Comparison of ENCODE assay signal across 24 mouse cellular contexts in the genomic region with DNA sequence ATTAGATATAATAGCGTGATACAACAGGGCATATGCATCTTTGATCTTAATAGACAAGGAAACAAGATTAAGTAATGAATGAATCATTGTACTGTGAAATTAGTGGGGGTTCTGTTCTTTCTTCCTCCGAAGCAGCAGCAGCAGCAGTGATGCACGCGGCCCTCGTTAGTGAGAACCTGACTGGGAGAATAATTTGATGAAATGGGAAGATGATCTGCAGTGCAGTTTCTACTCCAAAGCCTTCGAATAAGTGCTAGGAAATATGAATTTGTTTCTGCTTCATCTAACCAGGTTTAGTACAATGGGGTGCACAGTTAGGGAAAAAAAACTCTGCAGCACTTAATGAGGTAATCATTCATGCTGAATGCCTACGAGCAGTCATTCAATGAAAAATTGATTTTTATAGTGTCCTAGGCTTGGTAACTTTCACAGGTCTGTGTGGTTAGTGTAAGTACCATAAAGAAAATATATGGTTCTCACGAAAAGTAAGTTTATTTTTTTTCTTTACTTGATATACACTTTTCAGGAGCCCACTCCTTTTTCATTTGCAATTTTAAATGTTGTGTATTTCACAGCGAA.
DNase-seq lines count a peak whose midpoint lies in the region; ATAC-seq and TF ChIP-seq lines count a peak whose summit lies in the region.
"Had no signal": no experiment of that assay in that cellular context is flagged by ENCODE, and none has a peak within 500 bp of the region (broad histone marks: within the 10 kb centered on the region; RNA-seq: fewer than 3 reads in every experiment).

No protein-coding gene starts in this region.

- 22% methylated on average over 9 of the region's 9 CpGs for WGBS in forebrain, embryonic 14.5 days
- 30% methylated on average over 9 of the region's 9 CpGs for WGBS in forebrain, embryonic 16.5 days
- WGBS in neural tube, embryonic 14.5 days: 46% methylated on average over 9 of the region's 9 CpGs
- 40% methylated on average over 9 of the region's 9 CpGs for WGBS in hindbrain, postnatal 0 days

- no peak overlapping the region for H3K4me3 ChIP-seq in forebrain, embryonic 14.5 days (ENCODE audit: low read depth, low read length)
- H3K4me3 ChIP-seq in forebrain, embryonic 16.5 days (replicated peaks; ENCODE audit: low read length): no peak overlapping the region
- no peak overlapping the region for H3K4me3 ChIP-seq in neural tube, embryonic 14.5 days (ENCODE audit: low read depth, low read length)
- no peak overlapping the region for H3K4me3 ChIP-seq in hindbrain, postnatal 0 days (ENCODE audit: low read length)
- H3K4me3 ChIP-seq: embryonic facial prominence, embryonic 12.5 days; liver, embryonic 12.5 days; midbrain, embryonic 13.5 days had no signal

- no peaks in the 10 kb centered on the region for H3K9me3 ChIP-seq in forebrain, embryonic 14.5 days (replicated peaks; ENCODE audit: control insufficient read depth, low read length)
- H3K9me3 ChIP-seq in forebrain, embryonic 16.5 days (ENCODE audit: control insufficient read depth, low read length): no peaks in the 10 kb centered on the region
- no peaks in the 10 kb centered on the region for H3K9me3 ChIP-seq in neural tube, embryonic 14.5 days (ENCODE audit: control insufficient read depth, low read length)
- H3K9me3 ChIP-seq in hindbrain, postnatal 0 days (ENCODE audit: low read length): no peaks in the 10 kb centered on the region
- H3K9me3 ChIP-seq: embryonic facial prominence, embryonic 12.5 days; liver, embryonic 12.5 days; midbrain, embryonic 13.5 days had no signal

- no peaks in the 10 kb centered on the region for H3K27me3 ChIP-seq in forebrain, embryonic 14.5 days (replicated peaks; ENCODE audit: control insufficient read depth, insufficient read depth, low read length)
- H3K27me3 ChIP-seq in forebrain, embryonic 16.5 days (replicated peaks; ENCODE audit: control insufficient read depth, insufficient read depth, low read length): no peaks in the 10 kb centered on the region
- no peaks in the 10 kb centered on the region for H3K27me3 ChIP-seq in neural tube, embryonic 14.5 days (ENCODE audit: control insufficient read depth, insufficient read depth, low read length)
- H3K27me3 ChIP-seq in hindbrain, postnatal 0 days (ENCODE audit: insufficient read depth, low read length): no peaks in the 10 kb centered on the region
- H3K27me3 ChIP-seq: embryonic facial prominence, embryonic 12.5 days; liver, embryonic 12.5 days; midbrain, embryonic 13.5 days had no signal

- no peak overlapping the region for H3K9ac ChIP-seq in forebrain, embryonic 14.5 days (ENCODE audit: low read length)
- no peak overlapping the region for H3K9ac ChIP-seq in forebrain, embryonic 16.5 days (replicated peaks; ENCODE audit: low read depth, low read length)
- H3K9ac ChIP-seq in neural tube, embryonic 14.5 days (replicated peaks; ENCODE audit: low read depth, low read length): no peak overlapping the region
- H3K9ac ChIP-seq in hindbrain, postnatal 0 days (replicated peaks; ENCODE audit: low read length): no peak overlapping the region
- H3K9ac ChIP-seq: embryonic facial prominence, embryonic 12.5 days; liver, embryonic 12.5 days; liver, postnatal 0 days; midbrain, embryonic 13.5 days had no signal

- peak; percentile 55; the same call in 1 of the 2 replicates for ATAC-seq in forebrain, embryonic 14.5 days
- no peak for ATAC-seq in forebrain, embryonic 16.5 days
- peak; percentile 61; the same call in 1 of the 2 replicates for ATAC-seq in neural tube, embryonic 14.5 days (ENCODE audit: low read depth)
- ATAC-seq in hindbrain, postnatal 0 days: no peak
- ATAC-seq: intestine, embryonic 16.5 days; liver, embryonic 12.5 days; liver, postnatal 0 days; midbrain, embryonic 13.5 days had no signal

- H3K4me1 ChIP-seq in forebrain, embryonic 14.5 days (ENCODE audit: control insufficient read depth, insufficient read depth, low read length): 0 out of 2 replicates have a peak, but pooled peaks cover 3% of the 10 kb centered on the region
- H3K4me1 ChIP-seq in forebrain, embryonic 16.5 days (replicated peaks; ENCODE audit: control insufficient read depth, insufficient read depth, low read length): no peaks in the 10 kb centered on the region
- no peaks in the 10 kb centered on the region for H3K4me1 ChIP-seq in neural tube, embryonic 14.5 days (ENCODE audit: control insufficient read depth, insufficient read depth, low read length)
- H3K4me1 ChIP-seq in hindbrain, postnatal 0 days (ENCODE audit: insufficient read depth, low read length): no peaks in the 10 kb centered on the region
- H3K4me1 ChIP-seq: embryonic facial prominence, embryonic 12.5 days; liver, embryonic 12.5 days had no signal

- no peak overlapping the region for H3K4me2 ChIP-seq in forebrain, embryonic 14.5 days (ENCODE audit: low read length)
- H3K4me2 ChIP-seq in forebrain, embryonic 16.5 days (ENCODE audit: low read length): no peak overlapping the region
- no peak overlapping the region for H3K4me2 ChIP-seq in neural tube, embryonic 14.5 days (ENCODE audit: low read depth, low read length)
- no peak overlapping the region for H3K4me2 ChIP-seq in hindbrain, postnatal 0 days (ENCODE audit: low read depth, low read length)
- H3K4me2 ChIP-seq: embryonic facial prominence, embryonic 12.5 days; liver, embryonic 12.5 days; midbrain, embryonic 13.5 days had no signal

- DNase-seq in forebrain, embryonic 14.5 days (ENCODE audit: low spot score): peak; percentile 36
- no peak for DNase-seq in neural tube, embryonic 10.5 days (ENCODE audit: extremely low spot score, low spot score)
- peak; percentile 31 for DNase-seq in hindbrain, postnatal 0 days (ENCODE audit: low spot score)
- DNase-seq in spleen, adult 18-20 months: no peak
- DNase-seq in natural killer cell, adult 2 months (ENCODE audit: low spot score in 2 of 2): no peak
- DNase-seq: adrenal gland, adult 8-10 months; B cell, adult 2 months; cerebellum, adult 8-10 months; cerebellum, postnatal 36 days; gastrocnemius, postnatal 14 days; heart, postnatal 14 days; kidney, adult 8-10 months; kidney, postnatal 4 days; liver, postnatal 0 days; lung, postnatal 36 days; thymus, adult 2 months; thymus, postnatal 36 days had no signal

- H3K27ac ChIP-seq in forebrain, embryonic 14.5 days (ENCODE audit: low read depth, low read length): no peak overlapping the region
- H3K27ac ChIP-seq in forebrain, embryonic 16.5 days (ENCODE audit: low read length): no peak overlapping the region
- no peak overlapping the region for H3K27ac ChIP-seq in neural tube, embryonic 14.5 days (ENCODE audit: low read depth, low read length)
- H3K27ac ChIP-seq in hindbrain, postnatal 0 days: no peak overlapping the region
- H3K27ac ChIP-seq: embryonic facial prominence, embryonic 12.5 days; kidney, postnatal 0 days; liver, embryonic 12.5 days; midbrain, embryonic 13.5 days had no signal

- TF ChIP-seq CTCF in hindbrain, postnatal 0 days (IDR thresholded peaks at IDR 0.05; ENCODE audit: low read depth): no peak

- no peaks in the 10 kb centered on the region for H3K36me3 ChIP-seq in forebrain, embryonic 14.5 days (ENCODE audit: control insufficient read depth, insufficient read depth, low read length)
- H3K36me3 ChIP-seq in forebrain, embryonic 16.5 days (ENCODE audit: control insufficient read depth, insufficient read depth): no peaks in the 10 kb centered on the region
- no peaks in the 10 kb centered on the region for H3K36me3 ChIP-seq in neural tube, embryonic 14.5 days (ENCODE audit: control insufficient read depth, insufficient read depth, low read length)
- no peaks in the 10 kb centered on the region for H3K36me3 ChIP-seq in hindbrain, postnatal 0 days (ENCODE audit: insufficient read depth, low read length)
- H3K36me3 ChIP-seq: embryonic facial prominence, embryonic 12.5 days; liver, embryonic 12.5 days; midbrain, embryonic 13.5 days had no signal

Comparison
In these comparisons a context has a peak if more than half of its experiments do, and no peak if none do; other contexts are left out.
1. ATAC-seq: peak in forebrain, embryonic 14.5 days (single experiment) and neural tube, embryonic 14.5 days (single experiment); none in forebrain, embryonic 16.5 days (single experiment) and hindbrain, postnatal 0 days (single experiment).
2. DNase-seq: peak in forebrain, embryonic 14.5 days (single experiment) and hindbrain, postnatal 0 days (single experiment); none in neural tube, embryonic 10.5 days (single experiment), spleen, adult 18-20 months (0 of 2) and natural killer cell, adult 2 months (0 of 2).